Mouse (Mus musculus) stomach, postnatal 0 days (tissue): ENCODE measurements around the gene Plekhg5.

ENCODE experiments used
- CTCF ChIP-seq: IDR thresholded peaks from 2 replicates; pipeline ENCODE4 v1.5.1; 2016; ENCODE audit warnings: antibody characterized with exemption, low read depth, mild to moderate bottlenecking, moderate library complexity
- EP300 ChIP-seq: optimal IDR thresholded peaks from 2 replicates; pipeline ENCODE3; 2016; ENCODE audit warnings: antibody characterized with exemption

DNA sequence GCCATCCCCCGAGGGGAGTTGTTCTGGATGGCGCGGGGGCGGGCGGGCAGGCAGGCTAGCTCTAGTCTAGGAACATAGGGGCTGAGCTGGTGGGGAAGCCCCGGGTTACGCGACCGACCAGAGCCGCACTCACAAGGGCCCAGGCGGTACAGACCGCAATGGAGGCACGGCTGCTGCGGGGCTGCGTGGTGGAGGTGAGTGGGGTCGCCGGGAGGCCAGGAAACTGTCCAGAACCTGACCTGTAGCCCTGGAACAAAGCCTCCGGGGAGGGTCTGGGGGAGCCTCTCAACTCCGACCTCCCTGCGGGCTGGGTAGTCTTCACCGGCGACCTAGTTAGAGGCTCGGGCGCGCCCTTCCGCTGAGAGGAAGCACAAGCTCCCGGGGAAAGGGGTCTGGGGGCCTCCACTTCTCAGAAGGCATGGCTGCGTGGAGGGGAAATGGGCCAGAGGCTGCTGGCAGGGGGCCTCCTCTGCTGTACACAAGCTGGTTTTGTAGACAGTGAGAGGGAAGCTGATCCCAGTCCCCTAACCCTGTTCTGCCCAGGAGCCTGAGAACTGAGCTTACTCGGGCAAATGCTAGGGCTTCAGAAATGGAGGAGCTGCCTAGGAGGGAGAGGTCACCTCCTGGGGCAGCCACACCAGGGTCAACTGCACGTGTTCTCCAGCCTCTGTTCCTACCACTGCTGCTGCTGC, 43.8 kb downstream of the Plekhg5 start, which contains the start of gene Tnfrsf25:
- TF ChIP-seq CTCF (no peak), EP300 (no peak)
